Mouse (Mus musculus): ENCODE measurements around the gene Sugct. TPM values are rescaled to one million over a fixed set of nuclear protein-coding genes. Genes with fewer than 3 reads are reported as not detected.
"Not testable (repeated sequence)": the region's sequence is repeated elsewhere in the genome, so short reads cannot be mapped to it uniquely, and the experiment has no call there.

Gene Sugct
- total RNA-seq, 2 experiments from 2014 or later = 1.5 to 2.5 TPM

DNA sequence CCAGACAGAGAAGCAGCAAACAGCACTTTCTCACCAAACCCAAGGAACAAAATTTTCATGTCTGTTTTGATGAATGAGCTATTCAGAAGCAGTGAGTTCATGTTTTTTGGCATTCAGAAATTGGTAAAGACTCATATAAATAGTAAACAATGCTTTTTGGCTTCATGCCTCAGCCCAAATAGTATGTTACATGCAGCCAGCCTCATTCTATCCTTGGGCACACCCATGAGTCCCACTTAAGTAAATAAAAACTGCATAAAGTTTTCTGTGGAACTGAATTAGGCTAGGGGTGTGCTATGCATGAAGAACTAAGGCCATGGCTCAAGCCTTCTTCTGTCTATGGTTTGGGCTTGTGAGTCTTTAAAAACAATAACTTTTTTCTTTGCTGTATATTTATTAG is 779.7 kb downstream of the Sugct start:
- DNase-seq (ENCODE audit: low spot score in 2 of 2) = no peak

DNA sequence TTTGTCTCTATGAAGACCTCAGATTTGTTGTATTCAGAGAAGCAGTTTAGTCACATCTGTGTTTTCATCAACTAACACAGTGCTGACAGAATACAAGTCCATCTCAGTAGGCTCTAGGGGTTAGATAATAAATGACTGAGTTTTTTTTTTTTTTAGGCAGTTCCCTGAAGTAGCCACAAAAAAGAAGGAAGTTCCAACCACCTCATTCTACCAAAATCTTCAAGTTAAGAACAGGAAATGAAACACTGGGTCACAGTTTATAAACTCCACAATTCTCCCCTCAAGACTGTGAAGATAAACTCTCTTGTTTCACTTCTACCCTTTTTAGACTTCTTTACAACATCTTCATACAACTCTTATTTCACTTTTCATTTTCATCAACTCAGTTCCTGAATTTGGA is 783.1 kb downstream of the Sugct start:
- no peak for DNase-seq (ENCODE audit: low spot score in 2 of 2)

DNA sequence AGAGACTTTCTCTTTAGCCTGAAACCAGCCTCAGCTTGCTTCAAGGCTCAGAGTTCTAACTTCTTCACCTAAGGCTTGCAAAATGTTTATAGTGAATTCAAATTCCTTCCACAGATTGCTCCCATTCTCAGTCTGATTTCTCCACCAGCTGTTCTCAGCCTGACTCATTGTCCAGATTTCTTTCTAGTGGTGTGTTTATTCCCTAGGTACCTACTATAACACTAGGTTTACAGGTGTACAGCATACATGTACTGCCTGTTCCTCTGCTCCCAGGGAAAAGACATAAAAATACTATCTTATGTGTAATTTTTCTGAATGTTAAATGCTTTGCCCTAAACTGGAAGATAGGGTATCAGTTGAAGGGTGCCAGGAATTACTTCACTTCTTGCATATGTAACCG is 788.4 kb downstream of the Sugct start:
- DNase-seq (ENCODE audit: low spot score in 2 of 2) = no peak

DNA sequence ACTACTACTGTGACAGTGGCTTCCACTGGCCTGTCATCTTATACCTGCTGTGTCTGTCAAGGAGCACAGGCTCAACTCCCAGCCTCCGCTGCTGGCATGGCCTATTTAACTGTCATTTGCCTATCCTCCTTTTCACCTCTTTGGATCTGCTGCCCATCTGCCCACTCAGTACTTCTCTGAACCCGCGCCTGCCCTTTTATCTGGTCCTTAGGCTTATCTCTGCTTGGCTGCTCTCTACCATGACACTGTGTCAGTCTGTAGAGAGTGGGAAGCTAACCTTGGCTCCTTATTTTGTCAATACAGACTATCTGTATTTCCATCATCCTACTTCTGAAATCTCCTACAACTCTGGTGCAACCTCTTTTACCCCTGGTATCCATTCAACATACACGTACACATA is 793.9 kb downstream of the Sugct start:
- DNase-seq (ENCODE audit: low spot score in 2 of 2) = no peak

DNA sequence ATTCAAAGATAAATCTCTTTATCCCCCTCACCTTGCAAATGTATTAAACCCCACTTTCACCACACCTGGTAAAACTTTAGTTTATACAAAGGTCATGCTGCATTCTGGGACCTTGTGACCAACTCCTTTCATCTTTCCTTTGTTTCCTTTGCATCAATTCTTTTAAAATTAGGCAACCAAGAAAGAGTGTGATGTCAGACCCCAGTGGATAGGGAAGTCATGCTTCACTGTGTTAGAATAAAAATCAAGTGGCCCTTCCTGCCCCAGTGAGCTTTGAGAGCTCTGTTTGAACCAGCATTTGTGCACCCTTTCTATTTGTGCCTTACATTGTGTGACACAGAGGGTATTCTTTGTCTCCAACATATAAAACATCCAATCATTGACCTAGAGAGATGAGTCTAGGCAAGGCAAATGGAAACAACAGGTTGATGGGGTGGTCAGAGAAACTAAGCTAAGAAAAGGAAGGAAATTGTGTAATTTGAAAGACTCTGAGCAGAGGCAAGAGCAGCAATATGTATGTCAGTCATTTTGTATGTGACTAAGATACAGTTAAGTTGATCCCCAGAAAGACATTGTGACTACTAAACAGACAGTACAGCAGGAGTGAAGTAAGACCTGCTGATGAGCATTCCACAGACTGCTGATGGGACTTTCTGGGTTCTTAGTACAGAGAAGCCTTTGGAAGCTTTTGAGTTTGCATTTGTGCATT is 797.1 kb downstream of the Sugct start:
- DNase-seq (ENCODE audit: low spot score in 2 of 2) = no peak

DNA sequence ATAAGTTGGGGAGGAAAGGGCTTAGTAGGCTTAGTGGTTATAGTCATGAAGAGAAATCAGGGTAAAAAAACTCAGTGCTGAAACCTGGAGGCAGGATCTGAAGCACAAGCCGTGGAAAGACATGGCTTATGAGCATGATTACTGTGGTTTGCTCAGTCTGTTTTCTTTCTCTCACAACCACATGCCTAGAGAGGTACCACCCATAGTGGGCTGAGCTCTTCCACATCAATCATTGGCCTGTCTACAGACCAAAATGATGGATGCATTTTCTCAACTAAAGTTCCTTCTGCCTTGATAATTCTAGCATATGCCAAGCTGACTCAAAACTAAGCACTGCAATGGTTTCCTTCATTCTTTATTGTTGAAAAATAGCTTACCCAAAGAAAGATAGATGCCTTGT is 817.3 kb downstream of the Sugct start:
- DNase-seq (ENCODE audit: low spot score in 2 of 2) = no peak

DNA sequence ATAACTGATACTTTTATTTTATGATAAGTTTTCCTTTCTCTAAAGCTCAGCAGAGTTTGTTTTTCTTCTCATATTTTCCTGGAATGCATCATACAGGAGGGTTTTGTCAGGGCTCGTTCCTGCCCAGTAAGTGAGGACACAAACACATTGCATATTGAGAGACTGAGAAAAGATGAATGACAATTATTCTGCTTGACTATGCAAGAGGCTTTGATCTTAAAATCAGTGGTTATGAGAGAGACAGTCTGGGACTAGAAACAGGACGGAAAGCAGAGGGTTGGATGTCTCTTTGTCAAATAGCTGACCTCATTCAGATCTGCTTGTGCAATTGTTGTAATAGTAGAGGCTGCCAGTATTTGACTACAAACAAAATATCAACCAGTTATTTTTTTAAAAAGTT is 835.4 kb downstream of the Sugct start:
- DNase-seq (ENCODE audit: low spot score in 2 of 2) = no peak

DNA sequence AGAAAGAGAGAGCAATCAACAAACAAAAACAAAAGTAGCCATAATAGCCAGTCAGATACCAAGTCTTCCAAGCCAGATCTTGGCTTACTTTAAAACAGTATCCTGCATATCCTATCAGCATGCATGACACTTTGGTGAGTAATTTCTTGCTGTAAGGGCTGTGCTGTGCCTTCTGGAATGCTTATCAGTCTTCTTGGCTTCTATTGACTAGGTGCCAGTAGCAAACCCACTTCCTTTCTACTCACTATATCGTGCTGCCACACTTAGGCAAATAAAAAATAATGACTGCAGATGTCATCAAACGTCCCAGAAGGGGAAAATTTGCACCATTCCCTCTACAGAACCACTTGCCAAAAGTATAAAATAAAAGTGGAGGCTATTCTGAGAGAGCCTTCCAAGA is 848.1 kb downstream of the Sugct start:
- DNase-seq (ENCODE audit: low spot score in 2 of 2) = no peak

DNA sequence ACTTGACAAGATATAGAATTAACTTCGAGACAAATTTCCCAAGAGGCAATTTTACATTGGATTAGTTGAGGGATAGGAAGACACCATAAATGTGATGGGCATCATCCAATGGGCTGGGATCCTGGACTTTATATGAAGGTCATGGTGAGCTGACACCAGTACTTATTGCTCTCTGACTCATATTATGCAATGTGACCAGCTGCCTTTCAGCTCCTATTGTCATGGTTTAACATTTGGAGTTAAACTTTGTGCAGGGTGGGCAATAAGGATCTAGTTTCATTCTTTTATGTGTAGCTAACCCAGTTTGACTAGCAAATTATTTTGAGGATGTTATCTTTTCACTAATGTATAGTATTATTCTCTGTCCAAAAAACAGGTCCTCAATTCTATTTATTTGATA is 854.4 kb downstream of the Sugct start:
- no peak for DNase-seq (ENCODE audit: low spot score in 2 of 2)

DNA sequence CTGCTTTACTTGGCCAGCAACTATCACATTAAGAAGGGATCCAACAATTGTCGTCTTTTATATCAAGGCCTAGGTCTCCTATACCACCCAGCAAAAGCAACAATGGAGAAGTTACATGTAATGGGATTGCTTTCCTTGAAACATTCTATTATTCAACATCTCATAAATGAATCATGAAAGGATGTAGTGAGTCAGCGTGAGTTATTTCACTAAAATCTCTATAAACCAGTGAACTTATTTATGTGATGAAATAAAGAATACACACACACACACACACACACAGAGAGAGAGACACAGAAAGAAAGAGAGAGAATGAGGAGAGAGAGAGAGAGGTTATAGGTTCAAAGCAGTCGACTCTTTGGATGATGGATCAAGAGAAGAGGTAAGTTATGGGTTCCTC is 856.9 kb downstream of the Sugct start:
- DNase-seq (ENCODE audit: low spot score in 2 of 2) = no peak

DNA sequence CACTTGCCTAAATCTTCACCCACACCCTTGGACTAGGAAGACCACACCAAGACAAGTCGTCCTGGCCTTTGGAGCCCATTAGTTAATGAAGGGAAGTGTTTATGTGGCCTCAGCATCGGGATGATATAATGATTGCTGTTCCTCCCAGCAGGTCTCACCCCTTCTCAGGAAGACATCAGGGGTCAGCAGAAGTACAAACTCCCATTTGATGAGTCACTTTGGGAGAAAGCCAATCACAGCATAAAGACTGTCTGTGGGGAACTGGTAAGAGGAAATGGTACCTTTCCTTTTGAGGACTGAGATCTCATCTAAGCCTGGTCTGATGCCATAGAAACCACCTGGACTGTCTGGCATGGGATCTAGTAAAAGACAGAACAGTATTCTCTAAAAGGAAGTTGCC is 860.2 kb downstream of the Sugct start:
- DNase-seq (ENCODE audit: low spot score in 2 of 2) = no peak

DNA sequence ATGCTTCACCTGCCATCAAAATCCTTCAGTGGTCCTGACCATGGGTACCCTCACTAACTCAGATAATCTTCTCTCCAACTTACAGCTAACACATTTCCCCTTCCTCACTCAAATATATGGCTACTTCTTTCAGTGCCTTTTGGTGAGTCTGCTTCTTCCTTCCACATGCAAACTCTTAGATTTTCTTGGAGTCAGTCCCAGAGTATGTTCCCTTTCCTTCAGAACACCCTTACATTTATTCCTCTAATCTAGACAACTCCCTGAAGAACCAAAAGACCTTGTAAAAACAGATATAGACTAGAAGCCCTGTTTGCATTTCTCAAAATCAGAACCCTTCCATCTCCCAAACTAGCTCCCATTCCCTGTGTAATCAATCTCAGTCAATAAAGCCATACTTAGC is 862.3 kb downstream of the Sugct start:
- DNase-seq (ENCODE audit: low spot score in 2 of 2) = no peak

DNA sequence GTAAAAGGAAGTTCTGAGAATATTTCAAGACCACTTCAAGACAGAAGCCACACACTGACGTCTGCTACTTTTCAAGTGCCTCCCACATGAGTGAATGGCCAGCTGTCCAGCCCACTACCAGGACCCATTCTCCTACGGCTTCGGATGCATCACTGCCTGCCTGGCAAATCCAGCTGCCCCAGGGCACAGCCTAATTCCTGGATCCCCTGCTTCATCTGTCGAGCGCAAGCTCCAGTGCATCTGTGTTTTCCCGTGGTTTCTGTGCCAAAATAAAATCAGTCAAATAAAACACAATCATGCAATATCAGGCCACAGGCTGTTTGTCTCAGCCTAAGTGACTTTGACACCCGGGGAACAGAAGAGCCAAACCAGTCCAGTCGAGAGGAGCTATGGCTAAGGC is 863.5 kb downstream of the Sugct start:
- DNase-seq (ENCODE audit: low spot score in 2 of 2) = peak in 1 of 2 experiments; percentile 5

DNA sequence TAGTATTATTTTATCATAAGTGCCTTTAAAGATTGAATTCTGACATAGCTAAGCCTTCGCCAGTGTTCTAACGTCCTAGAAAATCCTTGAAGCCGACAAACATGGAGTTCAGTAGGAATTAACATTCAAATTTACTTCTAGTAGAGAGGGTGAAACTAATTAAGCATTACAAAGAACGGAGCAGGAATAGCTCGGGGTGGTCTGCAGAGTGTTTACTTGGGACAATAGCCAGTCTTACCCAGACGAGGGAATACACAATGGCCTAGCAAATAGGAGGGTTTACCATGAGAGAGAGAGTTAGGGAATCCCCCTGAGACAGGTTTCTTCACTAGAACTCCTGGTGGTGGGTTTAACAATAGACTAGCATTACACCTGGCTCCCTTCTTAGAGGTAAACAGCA is 865.1 kb downstream of the Sugct start:
- DNase-seq (ENCODE audit: low spot score in 2 of 2) = not testable (repeated sequence)

DNA sequence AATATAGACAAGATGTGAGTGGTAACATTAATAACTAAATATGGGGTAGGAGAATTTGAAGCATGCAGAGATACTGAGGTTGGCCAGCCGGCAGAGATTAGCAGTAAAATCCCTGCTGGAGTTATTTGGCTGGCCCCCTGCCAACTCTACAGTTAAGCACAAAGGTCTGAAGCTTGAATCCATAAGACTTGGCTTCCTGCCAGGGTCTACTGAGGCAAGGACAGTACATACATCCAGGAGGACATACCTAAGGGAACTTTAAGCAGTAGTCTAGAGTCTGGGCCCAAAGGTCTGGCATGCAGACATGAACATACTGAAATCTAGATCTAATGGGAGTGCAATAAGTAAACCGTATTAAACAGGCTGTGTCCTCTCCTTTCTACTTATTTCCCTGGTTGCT is 865.8 kb downstream of the Sugct start:
- DNase-seq (ENCODE audit: low spot score in 2 of 2) = no peak

DNA sequence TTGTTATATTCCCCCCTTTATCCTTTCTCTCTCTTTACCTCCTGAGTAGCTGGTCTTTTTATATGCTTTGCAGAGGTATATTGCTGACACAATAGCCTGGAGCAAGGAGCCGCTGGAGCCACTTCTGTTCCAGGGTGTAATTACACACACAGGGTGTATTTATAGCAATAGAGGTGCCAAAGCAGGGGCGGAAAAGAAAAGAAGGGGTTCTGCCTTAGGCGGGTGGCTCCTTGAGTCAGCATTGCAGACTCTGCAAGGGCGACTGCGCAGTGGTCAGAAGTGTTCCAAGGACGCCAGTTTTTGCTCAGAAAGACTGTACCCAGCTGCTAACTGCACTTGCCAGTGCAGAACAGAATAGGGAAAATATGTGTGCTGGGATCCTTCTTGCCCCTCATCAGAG is 869.7 kb downstream of the Sugct start:
- no peak for DNase-seq (ENCODE audit: low spot score in 2 of 2)

DNA sequence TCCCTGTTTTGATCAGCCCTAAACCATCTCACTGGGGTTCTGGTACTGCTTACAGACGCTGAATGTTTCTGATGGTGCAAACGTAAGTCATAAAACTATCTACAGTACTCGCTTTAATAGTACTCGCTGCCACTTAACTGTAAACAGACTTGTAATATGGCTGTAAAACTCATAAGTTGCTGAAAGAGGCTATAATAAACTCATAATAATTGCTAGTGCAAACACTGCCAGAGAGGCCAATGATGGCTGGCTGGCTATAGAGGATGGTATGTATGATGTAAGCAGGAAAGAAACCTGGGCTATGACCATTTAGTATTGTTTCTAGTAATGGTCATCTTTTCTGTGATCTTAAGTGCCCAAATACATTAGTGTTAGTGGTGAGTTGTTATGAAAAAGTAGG is 873.6 kb downstream of the Sugct start:
- no peak for DNase-seq (ENCODE audit: low spot score in 2 of 2)

DNA sequence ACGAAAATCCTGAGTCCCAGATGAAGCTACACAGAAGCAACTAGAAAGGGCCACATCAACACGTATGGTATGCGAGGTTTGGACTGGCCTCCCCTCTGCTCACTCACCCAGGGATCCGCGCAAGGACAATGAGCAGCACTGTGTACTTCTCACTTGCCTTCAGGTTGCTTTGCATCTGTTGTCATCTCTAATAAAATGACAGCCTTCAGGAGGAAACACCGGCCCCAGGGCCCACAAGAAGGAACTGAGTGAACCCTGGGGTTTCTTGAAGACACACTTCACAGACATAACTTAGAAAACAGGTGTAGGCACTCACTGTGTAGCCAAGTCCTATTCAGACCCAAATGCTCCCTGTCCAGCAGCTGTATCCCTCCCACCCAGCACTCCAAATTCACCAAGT is 877.9 kb downstream of the Sugct start:
- DNase-seq (ENCODE audit: low spot score in 2 of 2) = no peak

DNA sequence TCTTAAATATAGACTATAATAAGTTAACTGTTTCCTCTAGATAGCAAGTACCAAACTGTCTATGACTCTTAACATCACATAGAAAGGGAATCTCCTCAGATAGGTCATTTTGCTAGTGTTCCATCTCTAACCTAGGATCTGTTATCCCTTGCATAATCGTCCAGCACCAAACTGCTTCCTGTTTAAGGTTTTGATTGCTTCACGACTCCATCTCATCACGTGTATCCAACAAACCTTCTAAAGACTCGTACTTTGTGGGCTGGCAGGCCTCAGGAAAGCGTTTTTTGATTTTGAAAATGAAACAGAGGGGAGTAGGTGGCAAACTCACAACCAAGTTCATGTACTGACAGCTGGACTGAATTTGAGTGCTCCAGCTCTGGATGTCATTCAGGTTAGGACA is 878.6 kb downstream of the Sugct start:
- no peak for DNase-seq (ENCODE audit: low spot score in 2 of 2)

DNA sequence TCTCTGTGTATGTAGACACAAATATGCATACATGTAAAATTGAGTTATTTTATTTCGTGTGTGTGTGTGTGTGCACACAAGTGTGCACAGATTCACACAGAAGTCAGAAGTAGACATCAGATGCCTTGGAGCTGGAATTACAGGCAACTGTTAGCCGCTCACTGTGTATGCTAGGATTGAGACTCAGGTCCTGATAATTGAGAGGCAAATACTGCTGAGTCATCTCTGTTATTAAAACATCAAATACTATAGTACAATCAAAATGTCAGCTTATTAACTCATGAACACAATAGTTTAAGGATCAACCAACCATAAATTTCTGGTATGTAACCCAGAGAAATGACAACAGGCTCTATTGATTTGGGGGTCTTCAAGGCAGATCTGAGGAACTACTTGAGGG is 883.1 kb downstream of the Sugct start:
- no peak for DNase-seq (ENCODE audit: low spot score in 2 of 2)

All from layer of hippocampus, postnatal 14 days (tissue).